Mouse (Mus musculus): ENCODE data around the gene Gdap2. TPM values are rescaled to one million over a fixed set of nuclear protein-coding genes. Genes with fewer than 3 reads are reported as not detected.

The Gdap2 gene
- 27.2 and 27.6 TPM in 2 replicates for polyA plus RNA-seq (2014; fragmentation: Nextera tagmentation; extraction: Ambion mirVana)

DNA sequence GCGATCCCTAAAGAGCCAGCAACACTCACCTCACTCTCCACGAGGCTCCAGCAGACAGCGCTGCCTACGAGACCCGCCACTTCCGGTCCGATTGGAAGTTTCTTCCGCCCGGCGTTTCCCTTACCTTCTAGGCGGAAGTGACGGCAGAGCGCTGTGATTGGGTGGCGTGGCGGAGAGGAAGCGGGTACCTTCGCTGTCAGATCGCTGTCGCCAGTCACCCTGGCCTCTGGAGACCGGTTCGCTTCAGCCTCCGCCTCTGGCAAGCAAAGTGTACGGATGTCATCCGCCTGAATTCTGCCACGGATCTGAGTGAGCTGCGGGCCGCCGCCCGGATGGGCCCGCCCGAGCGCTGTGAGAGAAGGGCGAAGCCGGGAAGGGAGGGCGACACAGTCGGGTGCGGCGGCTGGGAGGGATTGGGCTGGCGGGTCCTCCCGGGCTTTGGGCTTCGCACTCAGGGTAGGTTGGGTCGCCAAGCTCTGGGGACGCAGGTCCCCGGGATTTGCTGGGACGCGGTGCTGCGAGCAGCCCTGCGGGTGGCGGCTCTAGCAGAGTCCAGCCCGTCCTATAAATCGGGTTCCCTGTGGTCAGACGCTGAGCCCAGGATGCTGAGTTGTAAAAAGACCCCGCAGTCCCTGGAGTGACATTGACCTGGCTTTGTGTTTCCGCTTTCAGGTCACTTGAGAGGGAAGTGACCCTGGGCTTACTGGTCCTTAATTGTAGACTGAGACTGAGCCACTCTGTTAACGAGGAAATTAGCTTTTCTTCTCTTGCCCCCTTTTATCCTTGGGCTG lies at the start of gene Gdap2, which contains the start of gene Wdr3:
TSS of gene Gdap2 (plus strand) at position 67 of the 791 bp plus-strand sequence.
TSS of gene Wdr3 (minus strand) at position 93 of the 791 bp plus-strand sequence.
- Histone ChIP-seq H3K9ac (ENCODE audit: low read depth, low read length) (peak within 1 kb of the TSS; percentile 87), H3K36me3 (ENCODE audit: control insufficient read depth, insufficient read depth, low read length) (peaks cover 9% of the 10 kb centered on the region), H3K27ac (ENCODE audit: low read depth, low read length) (peak within 1 kb of the TSS; percentile 87), H3K27me3 (ENCODE audit: control insufficient read depth, insufficient read depth, low read length) (no peaks in the 10 kb centered on the region), H3K9me3 (replicated peaks; ENCODE audit: control insufficient read depth, low read length) (no peaks in the 10 kb centered on the region), H3K4me3 (ENCODE audit: low read depth, low read length) (peak within 1 kb of the TSS; percentile 66), H3K4me2 (peak within 1 kb of the TSS; percentile 92), H3K4me1 (ENCODE audit: control insufficient read depth, insufficient read depth, low read length) (peaks cover 10% of the 10 kb centered on the region)
- ATAC-seq (replicated peaks; ENCODE audit: insufficient number of reproducible peaks, low FRiP score, low TSS enrichment) = peak; percentile 97
- WGBS (ENCODE audit: insufficient replicate concordance) = under 1% methylated on average over 54 of the region's 55 CpGs

GRCm38 (mm10) chr3:100118681-100119080 lies 43.5 kb upstream of the Gdap2 start:
- Histone ChIP-seq H3K4me2 (no peak overlapping the region), H3K4me1 (ENCODE audit: control insufficient read depth, insufficient read depth, low read length) (no peaks in the 10 kb centered on the region)

GRCm38 (mm10) chr3:100121961-100122360 lies 40.2 kb upstream of the Gdap2 start:
- Histone ChIP-seq H3K36me3 (ENCODE audit: control insufficient read depth, insufficient read depth, low read length) (no peaks in the 10 kb centered on the region), H3K4me3 (ENCODE audit: low read depth, low read length) (no peak overlapping the region), H3K9ac (ENCODE audit: low read depth, low read length) (no peak overlapping the region), H3K27ac (ENCODE audit: low read depth, low read length) (no peak overlapping the region), H3K4me2 (no peak overlapping the region), H3K9me3 (replicated peaks; ENCODE audit: control insufficient read depth, low read length) (no peaks in the 10 kb centered on the region), H3K27me3 (ENCODE audit: control insufficient read depth, insufficient read depth, low read length) (no peaks in the 10 kb centered on the region), H3K4me1 (ENCODE audit: control insufficient read depth, insufficient read depth, low read length) (no peaks in the 10 kb centered on the region)
- ATAC-seq (replicated peaks; ENCODE audit: insufficient number of reproducible peaks, low FRiP score, low TSS enrichment) = no peak
- 70% methylated on average over 2 of the region's 2 CpGs for WGBS (ENCODE audit: insufficient replicate concordance)

More at GRCm38 (mm10) chr3:100118681-100119080, 43.5 kb upstream of the Gdap2 start:
- Histone ChIP-seq H3K9ac (ENCODE audit: low read depth, low read length) (no peak overlapping the region), H3K27me3 (ENCODE audit: control insufficient read depth, insufficient read depth, low read length) (no peaks in the 10 kb centered on the region), H3K9me3 (replicated peaks; ENCODE audit: control insufficient read depth, low read length) (no peaks in the 10 kb centered on the region), H3K27ac (ENCODE audit: low read depth, low read length) (no peak overlapping the region), H3K36me3 (ENCODE audit: control insufficient read depth, insufficient read depth, low read length) (no peaks in the 10 kb centered on the region), H3K4me3 (ENCODE audit: low read depth, low read length) (no peak overlapping the region)
- ATAC-seq (replicated peaks; ENCODE audit: insufficient number of reproducible peaks, low FRiP score, low TSS enrichment) = no peak
- 78% methylated on average over 2 of the region's 2 CpGs for WGBS (ENCODE audit: insufficient replicate concordance)

- Histone ChIP-seq H3K9ac (ENCODE audit: low read depth, low read length) (no peak overlapping the region), H3K36me3 (ENCODE audit: control insufficient read depth, insufficient read depth, low read length) (no peaks in the 10 kb centered on the region), H3K4me3 (ENCODE audit: low read depth, low read length) (no peak overlapping the region), H3K4me1 (ENCODE audit: control insufficient read depth, insufficient read depth, low read length) (no peaks in the 10 kb centered on the region), H3K4me2 (no peak overlapping the region), H3K27ac (ENCODE audit: low read depth, low read length) (no peak overlapping the region), H3K9me3 (replicated peaks; ENCODE audit: control insufficient read depth, low read length) (no peaks in the 10 kb centered on the region), H3K27me3 (ENCODE audit: control insufficient read depth, insufficient read depth, low read length) (no peaks in the 10 kb centered on the region)
- ATAC-seq (replicated peaks; ENCODE audit: insufficient number of reproducible peaks, low FRiP score, low TSS enrichment) = no peak
- WGBS (ENCODE audit: insufficient replicate concordance) = 66% methylated on average over 1 of the region's 1 CpGs
These were observed 39.7 kb upstream of the Gdap2 start for GRCm38 (mm10) chr3:100122445-100122844.

DNA sequence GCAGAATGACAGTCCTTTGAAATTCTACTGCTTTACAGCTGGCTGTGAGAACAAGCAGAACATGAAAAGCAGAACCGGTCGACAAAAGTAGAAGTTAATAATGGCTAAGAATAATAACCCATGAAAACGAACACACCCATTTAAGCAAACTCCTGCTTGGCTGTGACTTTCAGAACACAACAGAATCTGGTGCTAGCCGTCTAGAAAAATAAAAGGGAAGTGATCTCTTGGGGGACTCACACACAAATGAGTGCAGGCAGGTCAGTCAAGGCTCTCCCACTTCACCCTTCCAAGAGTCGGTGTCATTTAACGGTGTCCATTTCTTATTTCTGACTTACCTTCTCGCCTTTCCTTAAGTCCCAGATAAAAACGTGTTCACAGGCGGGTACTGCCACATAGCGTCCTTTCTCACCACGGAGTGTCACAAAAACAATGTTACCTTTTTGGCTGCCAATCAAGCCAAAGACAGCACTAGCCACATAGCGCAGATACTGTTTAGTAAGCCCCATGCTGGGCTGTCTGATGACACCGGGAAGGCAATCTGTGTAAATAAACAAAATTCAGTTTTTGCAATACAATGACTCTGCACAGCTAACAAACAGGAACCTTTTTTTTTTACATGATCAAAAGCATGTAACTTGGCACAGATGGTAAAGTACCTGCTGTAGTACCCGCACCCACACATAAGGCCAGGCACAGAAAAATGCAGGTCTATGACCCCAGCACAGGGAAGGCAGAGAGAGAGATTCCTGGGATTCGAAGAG lies 1.3 kb upstream of the Gdap2 start:
- H3K36me3 ChIP-seq (ENCODE audit: control insufficient read depth, insufficient read depth, low read length) = peaks cover 14% of the 10 kb centered on the region
- H3K4me2 ChIP-seq = peak overlapping the region; percentile 92
- no peaks in the 10 kb centered on the region for H3K9me3 ChIP-seq (replicated peaks; ENCODE audit: control insufficient read depth, low read length)
- peak overlapping the region; percentile 87; the same call in 1 of the 2 replicates for H3K9ac ChIP-seq (ENCODE audit: low read depth, low read length)
- peaks cover 10% of the 10 kb centered on the region for H3K4me1 ChIP-seq (ENCODE audit: control insufficient read depth, insufficient read depth, low read length)
- no peaks in the 10 kb centered on the region for H3K27me3 ChIP-seq (ENCODE audit: control insufficient read depth, insufficient read depth, low read length)
- ATAC-seq (replicated peaks; ENCODE audit: insufficient number of reproducible peaks, low FRiP score, low TSS enrichment) = no peak
- no peak overlapping the region for H3K27ac ChIP-seq (ENCODE audit: low read depth, low read length)
- H3K4me3 ChIP-seq (ENCODE audit: low read depth, low read length) = peak overlapping the region; percentile 66
- WGBS (ENCODE audit: insufficient replicate concordance) = 82% methylated on average over 15 of the region's 15 CpGs

DNA sequence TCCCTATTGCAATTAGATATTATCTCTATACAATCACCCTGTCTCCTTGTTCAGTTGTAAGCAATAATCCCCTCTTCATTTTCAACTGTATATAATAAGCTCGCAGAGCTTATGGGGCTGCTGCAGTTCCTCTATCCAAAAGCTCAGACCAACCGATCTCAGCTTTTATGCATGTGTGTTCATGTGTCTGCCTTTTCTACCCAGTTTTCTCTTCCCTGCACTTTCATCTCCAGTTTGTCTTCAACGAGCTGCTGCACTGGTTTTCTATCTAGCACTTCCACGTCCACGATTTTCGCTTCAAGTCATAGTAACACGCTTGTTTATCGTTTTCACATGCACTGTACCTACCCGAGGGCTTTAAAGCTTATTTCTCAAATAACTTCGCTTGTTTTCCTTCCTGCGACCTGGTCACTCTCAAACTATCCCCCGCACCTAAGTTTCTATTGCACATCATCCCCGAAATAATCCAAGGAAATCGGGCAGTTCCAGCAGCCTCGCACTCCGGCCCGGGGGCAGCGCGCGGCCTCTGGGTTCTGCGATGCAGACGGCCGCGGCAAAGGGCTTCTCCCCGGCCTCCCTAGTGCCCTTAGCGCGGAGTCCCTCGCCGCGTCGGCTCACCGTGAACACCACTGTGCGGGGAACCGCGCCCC lies 391 bp upstream of the Gdap2 start:
- under 1% methylated on average over 35 of the region's 35 CpGs for WGBS (ENCODE audit: insufficient replicate concordance)
- Histone ChIP-seq H3K4me3 (ENCODE audit: low read depth, low read length) (peak overlapping the region; percentile 66), H3K4me1 (ENCODE audit: control insufficient read depth, insufficient read depth, low read length) (peaks cover 10% of the 10 kb centered on the region), H3K27me3 (ENCODE audit: control insufficient read depth, insufficient read depth, low read length) (no peaks in the 10 kb centered on the region), H3K36me3 (ENCODE audit: control insufficient read depth, insufficient read depth, low read length) (peaks cover 14% of the 10 kb centered on the region), H3K9ac (ENCODE audit: low read depth, low read length) (peak overlapping the region; percentile 87), H3K27ac (ENCODE audit: low read depth, low read length) (peak overlapping the region; percentile 59), H3K4me2 (peak overlapping the region; percentile 92), H3K9me3 (replicated peaks; ENCODE audit: control insufficient read depth, low read length) (no peaks in the 10 kb centered on the region)
- 0 out of 2 replicates have a peak, but pooled peaks have one; percentile 10 for ATAC-seq (replicated peaks; ENCODE audit: insufficient number of reproducible peaks, low FRiP score, low TSS enrichment)

DNA sequence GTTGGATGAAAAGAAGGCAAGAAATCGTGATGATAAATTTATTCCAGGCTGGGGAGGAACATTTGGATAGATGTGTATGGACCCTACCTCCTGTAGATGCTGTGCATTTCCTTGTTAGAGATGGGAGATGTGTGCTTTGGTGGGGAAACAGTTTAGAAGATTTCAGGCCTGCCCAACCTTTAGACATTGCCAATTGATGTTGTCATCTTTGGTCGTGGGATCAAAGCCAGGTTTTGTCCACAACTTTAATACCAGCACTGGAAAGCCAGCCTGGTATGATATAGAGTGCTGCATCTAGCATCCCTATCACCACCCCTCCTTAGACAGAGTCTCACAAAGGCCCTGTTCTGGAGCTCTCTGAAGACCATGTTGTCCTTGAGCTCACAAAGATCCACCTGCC lies 1.4 kb downstream of the Gdap2 start:
- Histone ChIP-seq H3K27ac (ENCODE audit: low read depth, low read length) (no peak overlapping the region), H3K4me3 (ENCODE audit: low read depth, low read length) (no peak overlapping the region), H3K4me2 (no peak overlapping the region), H3K27me3 (ENCODE audit: control insufficient read depth, insufficient read depth, low read length) (no peaks in the 10 kb centered on the region), H3K9me3 (replicated peaks; ENCODE audit: control insufficient read depth, low read length) (no peaks in the 10 kb centered on the region), H3K36me3 (ENCODE audit: control insufficient read depth, insufficient read depth, low read length) (peaks cover 9% of the 10 kb centered on the region), H3K9ac (ENCODE audit: low read depth, low read length) (no peak overlapping the region), H3K4me1 (ENCODE audit: control insufficient read depth, insufficient read depth, low read length) (peaks cover 10% of the 10 kb centered on the region)
- ATAC-seq (replicated peaks; ENCODE audit: insufficient number of reproducible peaks, low FRiP score, low TSS enrichment) = no peak
- 69% methylated on average over 2 of the region's 2 CpGs for WGBS (ENCODE audit: insufficient replicate concordance)

DNA sequence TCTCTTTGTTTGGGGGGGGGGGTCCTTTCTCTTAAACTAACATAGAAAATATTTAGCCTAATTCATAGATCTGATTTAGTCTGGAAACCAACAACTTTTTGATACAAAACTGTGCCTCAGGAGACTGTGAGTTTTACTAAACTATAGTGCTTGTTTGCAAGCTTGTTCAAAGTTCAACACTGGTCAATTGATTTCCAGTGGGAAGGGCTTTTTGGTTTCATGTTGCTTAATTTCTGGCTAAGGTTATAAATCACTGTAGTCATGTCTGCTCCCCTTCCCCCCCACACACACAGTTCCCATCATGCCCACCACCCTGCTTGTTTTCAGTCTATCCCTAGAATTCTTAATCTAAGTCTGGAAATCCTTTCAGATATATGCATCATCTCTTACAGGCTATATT lies 2.8 kb downstream of the Gdap2 start:
- Histone ChIP-seq H3K4me2 (no peak overlapping the region), H3K27ac (ENCODE audit: low read depth, low read length) (no peak overlapping the region), H3K4me3 (ENCODE audit: low read depth, low read length) (no peak overlapping the region), H3K9ac (ENCODE audit: low read depth, low read length) (no peak overlapping the region), H3K9me3 (replicated peaks; ENCODE audit: control insufficient read depth, low read length) (no peaks in the 10 kb centered on the region), H3K36me3 (ENCODE audit: control insufficient read depth, insufficient read depth, low read length) (no peaks in the 10 kb centered on the region), H3K27me3 (ENCODE audit: control insufficient read depth, insufficient read depth, low read length) (no peaks in the 10 kb centered on the region), H3K4me1 (ENCODE audit: control insufficient read depth, insufficient read depth, low read length) (peaks cover 10% of the 10 kb centered on the region)
- ATAC-seq (replicated peaks; ENCODE audit: insufficient number of reproducible peaks, low FRiP score, low TSS enrichment) = no peak
